Mouse (Mus musculus): Measurements from ENCODE around the gene Tdrkh. TPM values are rescaled to one million over a fixed set of nuclear protein-coding genes. Genes with fewer than 3 reads are reported as not detected.

Gene Tdrkh
- 1 to 10 TPM; 5.3 to 6.6 (median 6.1) TPM for total RNA-seq (2022)

GRCm38 (mm10) chr3:94413031-94413679 is at the start of gene Tdrkh:
Gene Tdrkh (plus strand): TSS chr3:94413273.
- DNase-seq (ENCODE audit: low spot score in 2 of 2), result peak; percentile 89 to 93

GRCm38 (mm10) chr3:94363291-94364153 is 49.6 kb upstream of the Tdrkh start:
- peak; percentile 24 to 35 for DNase-seq (ENCODE audit: low spot score in 2 of 2)

DNA sequence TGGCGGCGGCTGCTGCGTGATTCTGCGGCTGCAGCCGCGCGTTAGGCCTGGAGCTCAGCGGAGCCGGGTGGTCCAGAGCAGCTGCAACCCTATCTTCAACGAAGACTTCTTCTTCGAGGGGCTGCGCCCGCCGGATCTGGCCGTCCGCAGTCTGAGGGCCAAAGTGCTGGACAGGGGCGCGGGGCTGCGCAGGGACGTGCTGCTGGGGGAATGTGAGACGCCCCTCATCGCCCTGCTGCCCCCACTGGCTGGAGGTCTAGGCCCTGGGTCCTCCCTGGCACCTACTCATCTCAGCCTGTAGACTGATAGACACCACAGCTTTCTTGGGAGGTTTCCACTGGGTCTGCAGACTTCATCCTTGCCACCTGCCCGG is 48.9 kb upstream of the Tdrkh start:
- DNase-seq (ENCODE audit: low spot score in 2 of 2), result no peak

DNA sequence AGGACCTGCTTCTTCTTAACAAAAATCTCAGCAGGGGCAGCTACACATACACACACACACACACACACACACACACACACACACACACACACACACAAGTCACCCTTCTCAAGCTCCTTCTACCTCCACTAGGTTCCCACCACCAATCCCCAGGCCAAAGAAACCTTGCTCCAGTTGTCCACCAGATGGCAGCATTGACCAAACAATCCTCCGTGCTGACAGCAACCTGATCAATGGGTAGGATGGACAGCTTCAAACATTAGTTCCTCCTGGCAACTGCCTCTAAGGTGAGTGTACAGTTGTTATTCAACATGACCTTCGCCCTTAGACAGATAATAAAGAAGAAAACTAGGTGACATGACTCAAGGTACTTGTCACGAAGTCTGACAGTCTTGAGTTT is 46.3 kb upstream of the Tdrkh start:
- DNase-seq (ENCODE audit: low spot score in 2 of 2), result peak; percentile 47 to 55

DNA sequence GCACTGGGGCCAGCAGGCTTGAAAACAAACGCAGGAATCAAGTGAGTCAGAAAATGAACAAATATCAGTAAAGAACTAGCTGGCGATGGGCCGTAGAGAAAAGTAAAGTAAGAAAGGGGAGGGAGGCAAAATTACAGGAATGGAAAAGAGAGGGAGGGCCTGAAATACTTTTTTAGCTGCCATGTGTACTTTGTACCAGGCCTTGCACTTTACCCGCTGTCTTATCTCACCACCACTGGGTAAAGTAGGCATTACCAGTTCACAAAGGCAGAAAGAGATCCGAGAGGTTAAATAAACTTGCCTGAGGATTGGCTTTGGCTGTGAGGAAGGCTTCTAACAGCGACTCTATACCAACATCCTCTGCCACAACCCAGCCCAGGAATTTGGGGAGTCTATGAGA is 45.6 kb upstream of the Tdrkh start:
- DNase-seq (ENCODE audit: low spot score in 2 of 2), result no peak

DNA sequence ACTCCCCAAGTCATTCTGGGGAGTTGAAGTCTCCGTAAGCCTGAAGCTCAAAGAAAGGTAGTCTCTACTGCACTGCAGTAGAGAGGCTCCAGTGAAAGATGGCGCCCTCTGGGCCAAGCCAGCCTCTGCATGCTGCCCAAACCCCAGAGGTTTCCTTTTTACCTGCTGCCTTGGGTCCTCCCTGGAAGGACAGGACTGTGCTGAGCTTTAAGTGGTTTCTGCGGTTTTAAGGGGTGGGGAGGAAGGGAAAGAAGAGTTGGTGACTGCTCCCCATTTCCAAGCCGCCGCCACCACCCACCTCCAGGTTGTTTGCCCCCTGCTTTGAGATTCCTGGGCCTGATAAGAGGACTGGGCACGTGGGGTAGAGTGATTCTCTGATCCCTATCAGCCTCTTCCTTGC is 44.4 kb upstream of the Tdrkh start:
- DNase-seq (ENCODE audit: low spot score in 2 of 2), result no peak

GRCm38 (mm10) chr3:94369709-94370108 is 43.4 kb upstream of the Tdrkh start:
- DNase-seq (ENCODE audit: low spot score in 2 of 2), result no peak

DNA sequence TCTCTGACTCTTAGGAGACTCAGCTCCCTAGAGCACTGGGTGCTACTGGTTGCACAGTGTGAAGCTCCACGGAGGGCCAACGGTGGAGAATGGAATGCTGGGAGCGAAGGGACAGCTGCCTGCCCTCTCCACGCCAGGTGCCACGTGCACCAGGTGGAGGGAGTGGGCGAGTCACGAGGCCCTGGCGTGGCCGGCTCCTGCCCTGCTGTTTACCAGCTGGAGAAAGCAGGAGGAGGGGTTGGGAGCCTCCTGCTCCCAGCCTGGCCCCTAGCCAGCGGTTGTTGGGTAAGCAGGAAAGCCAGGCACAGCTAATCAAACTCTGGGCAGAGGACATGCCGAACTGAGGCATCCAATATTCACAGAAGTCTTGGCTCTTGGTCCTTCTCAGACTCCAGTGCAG is 41.4 kb upstream of the Tdrkh start:
- DNase-seq (ENCODE audit: low spot score in 2 of 2), result peak; percentile 76 to 91

- DNase-seq (ENCODE audit: low spot score in 2 of 2), result no peak
Measured at GRCm38 (mm10) chr3:94372038-94372437, 41.0 kb upstream of the Tdrkh start.

DNA sequence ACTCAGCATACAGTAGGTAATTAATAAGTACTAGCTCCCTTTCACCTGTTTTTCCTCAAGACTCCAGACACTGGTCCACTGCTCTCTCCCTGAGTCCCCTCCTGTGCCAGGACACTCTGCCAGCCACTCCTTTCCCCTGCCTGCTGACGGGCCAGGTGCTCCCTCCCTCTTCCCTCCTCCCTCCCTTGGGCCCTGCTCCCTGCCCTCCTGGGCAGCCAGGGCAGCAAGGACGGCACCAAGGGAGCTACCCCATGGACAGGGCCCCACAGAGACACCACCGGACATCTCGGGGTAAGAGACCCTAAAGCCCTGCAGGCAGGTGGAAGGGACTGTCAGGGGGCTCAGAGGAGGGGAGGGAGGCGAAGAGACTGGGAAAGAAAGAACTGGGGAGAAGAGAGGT is 40.4 kb upstream of the Tdrkh start, which contains the start of gene Rorc:
Gene Rorc (plus strand): TSS at position 154 of the 400 bp plus-strand sequence.
- DNase-seq (ENCODE audit: low spot score in 2 of 2), result peak; percentile 49 to 75

GRCm38 (mm10) chr3:94373090-94373489 is 40.0 kb upstream of the Tdrkh start:
- DNase-seq (ENCODE audit: low spot score in 2 of 2), result no peak

GRCm38 (mm10) chr3:94373597-94374011 is 39.5 kb upstream of the Tdrkh start:
- peak; percentile 65 to 83 for DNase-seq (ENCODE audit: low spot score in 2 of 2)

DNA sequence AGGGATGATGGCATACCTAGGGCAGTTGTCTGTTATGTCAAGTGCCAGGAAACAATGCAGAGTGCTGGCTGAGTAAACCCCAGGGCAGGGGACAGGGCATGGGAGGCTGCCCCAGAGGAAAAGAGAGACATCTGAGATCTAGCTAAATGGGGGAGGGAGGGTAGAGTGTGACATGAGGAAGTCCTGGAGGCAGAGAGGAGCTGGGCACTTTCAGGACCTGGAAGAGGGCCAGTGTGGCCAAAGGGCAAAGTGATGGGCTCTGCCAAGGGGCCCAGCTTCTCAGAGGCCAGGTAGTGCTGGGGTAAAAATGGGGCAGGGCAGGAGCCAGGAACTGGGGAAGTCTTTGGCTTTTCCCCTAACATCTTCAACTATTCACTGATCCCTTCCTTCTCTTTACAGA is 38.4 kb upstream of the Tdrkh start:
- peak in 1 of 2 experiments; percentile 54 for DNase-seq (ENCODE audit: low spot score in 2 of 2)

GRCm38 (mm10) chr3:94375146-94375545 is 37.9 kb upstream of the Tdrkh start:
- DNase-seq (ENCODE audit: low spot score in 2 of 2), result no peak

GRCm38 (mm10) chr3:94375861-94376260 is 37.2 kb upstream of the Tdrkh start:
- no peak for DNase-seq (ENCODE audit: low spot score in 2 of 2)

GRCm38 (mm10) chr3:94377028-94377923 is 35.8 kb upstream of the Tdrkh start:
- DNase-seq (ENCODE audit: low spot score in 2 of 2), result no peak

GRCm38 (mm10) chr3:94379831-94380510 is 33.1 kb upstream of the Tdrkh start:
- no peak for DNase-seq (ENCODE audit: low spot score in 2 of 2)

GRCm38 (mm10) chr3:94382308-94382707 is 30.8 kb upstream of the Tdrkh start:
- no peak for DNase-seq (ENCODE audit: low spot score in 2 of 2)

DNA sequence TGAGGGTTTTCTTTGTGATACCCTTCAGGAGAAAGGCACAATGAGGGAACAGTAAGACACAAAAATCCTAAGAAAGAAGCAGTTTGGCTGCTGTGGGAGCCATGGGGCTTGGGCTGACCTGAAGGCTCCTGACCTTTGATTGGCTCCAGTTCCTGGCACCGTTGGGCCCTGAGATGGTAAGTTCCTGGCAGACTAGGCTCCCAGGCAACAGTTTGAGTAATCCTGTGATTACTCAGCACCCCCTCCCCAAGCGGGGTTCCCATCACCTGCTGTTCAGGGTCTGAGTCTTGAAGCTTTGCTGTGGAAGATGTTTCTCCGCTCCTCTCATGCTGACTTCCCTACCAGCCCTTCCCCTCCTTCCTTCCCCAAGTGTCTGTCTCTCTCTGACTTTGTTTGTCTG is 29.6 kb upstream of the Tdrkh start:
- DNase-seq (ENCODE audit: low spot score in 2 of 2), result no peak

DNA sequence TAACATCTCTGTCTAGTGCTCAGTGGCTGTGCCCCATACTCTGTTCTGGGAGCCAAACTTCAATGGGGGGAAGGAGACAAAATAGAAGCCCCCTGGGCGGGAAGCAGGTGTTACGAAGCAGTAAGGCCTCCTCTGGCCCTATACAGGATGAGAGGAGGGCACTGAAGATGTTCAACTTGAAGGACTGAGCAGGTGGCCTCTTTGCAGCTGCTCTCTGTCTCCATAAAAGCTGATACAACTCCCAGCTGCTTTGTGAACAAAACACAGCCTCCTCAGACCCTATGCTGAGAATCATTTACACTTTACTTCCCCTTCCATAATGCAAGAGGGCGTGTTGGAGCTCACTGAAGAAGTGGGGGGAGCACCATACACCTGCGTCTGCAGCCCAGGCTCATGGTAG is 26.4 kb upstream of the Tdrkh start:
- no peak for DNase-seq (ENCODE audit: low spot score in 2 of 2)

DNA sequence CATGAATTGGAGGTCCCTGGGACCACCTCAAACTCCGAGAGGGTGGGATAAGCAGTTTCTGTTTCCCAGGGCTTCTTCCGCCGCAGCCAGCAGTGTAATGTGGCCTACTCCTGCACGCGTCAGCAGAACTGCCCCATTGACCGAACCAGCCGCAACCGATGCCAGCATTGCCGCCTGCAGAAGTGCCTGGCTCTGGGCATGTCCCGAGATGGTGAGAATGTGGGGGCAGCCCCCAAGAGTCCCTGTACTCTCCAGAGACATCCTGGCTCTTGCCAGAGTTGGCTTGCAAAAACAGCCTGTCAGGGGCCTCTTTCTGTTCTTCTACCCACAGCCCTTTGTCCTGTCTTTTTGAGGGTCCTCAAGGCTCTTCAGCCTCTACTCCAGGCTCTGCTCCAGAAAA is 25.7 kb upstream of the Tdrkh start:
- DNase-seq (ENCODE audit: low spot score in 2 of 2), result no peak

Measured in gastrocnemius, adult 8-10 months (tissue).